Mouse (Mus musculus) bone marrow, adult 2 months (tissue): ENCODE results near the gene Ssr4.

Experiments used
- CTCF ChIP-seq: fragments of 200-500 bp; IDR thresholded peaks from 2 replicates; pipeline ENCODE4 v1.5.1; 2011; ENCODE audit warnings: low read length, control low read depth; ENCODE audit not compliant: control insufficient read depth, insufficient read depth
- POLR2A ChIP-seq: fragments of 200-500 bp; IDR thresholded peaks from 2 replicates; pipeline ENCODE4 v1.6.1; 2011; ENCODE audit warnings: low read depth, mild to moderate bottlenecking, control low read depth, low read length, borderline replicate concordance; ENCODE audit not compliant: control insufficient read depth

DNA sequence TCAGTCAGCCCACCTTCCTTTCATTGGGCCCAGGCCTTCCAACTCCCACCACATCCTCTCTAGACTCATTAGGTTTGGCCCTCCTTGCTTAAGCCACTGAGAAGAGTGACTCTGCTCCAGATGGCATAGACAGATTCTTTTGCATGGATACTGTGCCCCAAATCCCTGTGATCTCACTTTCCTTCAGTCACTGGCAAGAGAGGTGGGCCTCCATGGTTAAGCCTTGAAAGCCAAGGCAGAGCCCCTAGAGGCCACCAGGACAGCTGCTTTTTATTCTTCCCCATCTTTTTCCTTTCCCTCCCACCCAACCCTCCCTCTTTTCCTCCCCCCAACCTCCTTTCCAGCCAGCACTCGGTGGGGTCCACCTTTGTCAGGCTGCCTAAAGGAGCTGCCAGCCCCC, 6.7 kb downstream of the Ssr4 start:
- no peak for TF ChIP-seq CTCF
- no peak for TF ChIP-seq POLR2A
